Mouse (Mus musculus) lung, embryonic 16.5 days (tissue): ENCODE measurements at regions not wholly inside any gene's neighbourhood (a gene's known extent, or its start where the extent isn't known, plus 50 kb on each side); places are given as distances from the start of the nearest gene placed in this dataset.
"Not testable (repeated sequence)": the region's sequence is repeated elsewhere in the genome, so short reads cannot be mapped to it uniquely, and the experiment has no call there.

ENCODE experiments used
- ATAC-seq: fragments of 200-750 bp; cut with Nextera tagmentation; 2 replicates; pipeline ENCODE4 v1.8.0; 2017; ENCODE audit warnings: low read depth, mild to moderate bottlenecking, moderate library complexity
- H3K27ac ChIP-seq: fragments of 300-500 bp; sonication (generic); 2 replicates; pipeline ENCODE4 v1.5.1; 2014; ENCODE audit warnings: mild to moderate bottlenecking, control low read depth, low read length
- H3K27me3 ChIP-seq: fragments of 300-500 bp; sonication (generic); 2 replicates; pipeline ENCODE4 v1.6.1; 2014; ENCODE audit warnings: low read depth, low read length, mixed read lengths; ENCODE audit not compliant: control insufficient read depth, insufficient read depth
- H3K36me3 ChIP-seq: fragments of 300-500 bp; sonication (generic); 2 replicates; pipeline ENCODE4 v1.6.1; 2014; ENCODE audit warnings: low read length; ENCODE audit not compliant: control insufficient read depth, insufficient read depth
- H3K4me1 ChIP-seq: fragments of 300-500 bp; sonication (generic); replicated peaks from 2 replicates; pipeline ENCODE4 v1.6.1; 2014; ENCODE audit warnings: low read length, mixed read lengths; ENCODE audit not compliant: control insufficient read depth, insufficient read depth
- H3K4me2 ChIP-seq: fragments of 300-500 bp; sonication (generic); 2 replicates; pipeline ENCODE4 v1.6.1; 2014; ENCODE audit warnings: low read depth, low read length, control low read depth
- H3K4me3 ChIP-seq: fragments of 300-500 bp; sonication (generic); 2 replicates; pipeline ENCODE4 v1.5.1; 2014; ENCODE audit warnings: mild to moderate bottlenecking, low read length, control low read depth
- H3K9ac ChIP-seq: fragments of 300-500 bp; sonication (generic); 2 replicates; pipeline ENCODE4 v1.6.1; 2014; ENCODE audit warnings: low read length, control low read depth
- H3K9me3 ChIP-seq: fragments of 300-500 bp; sonication (generic); 2 replicates; pipeline ENCODE4 v1.6.1; 2016; ENCODE audit warnings: low read length; ENCODE audit not compliant: control insufficient read depth
- WGBS: fragments of 180-500 bp; shearing (Covaris S2); extraction: QIAGEN DNeasy Blood & Tissue Kit; methylation state at CpG from one replicate; pipeline ENCODE4 v1.1.7; 2014; 5-methylcytosine and 5-hydroxymethylcytosine counted together

DNA sequence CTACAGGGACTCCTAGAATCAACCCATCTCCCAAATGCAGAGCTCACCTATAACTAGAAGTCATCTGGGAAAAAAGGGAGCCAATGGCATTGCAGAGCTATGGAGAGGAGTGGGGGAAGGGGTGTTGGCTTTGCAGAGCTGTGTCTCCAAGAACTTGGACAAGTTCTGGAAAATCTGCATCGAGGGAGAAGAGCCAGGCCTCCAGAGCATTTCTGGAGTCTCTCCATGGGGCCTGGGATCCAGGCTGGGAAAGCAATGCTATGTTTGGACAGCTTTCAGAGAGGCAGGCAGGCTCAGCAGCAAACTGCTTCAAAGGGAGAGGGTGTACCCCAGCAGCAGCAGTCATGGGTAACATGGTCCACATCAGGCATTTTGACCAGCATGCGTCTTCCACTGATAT lies 211.6 kb upstream of the Nectin1 start:
- H3K27ac ChIP-seq: no peak overlapping the region
- no peaks in the 10 kb centered on the region for H3K27me3 ChIP-seq
- no peaks in the 10 kb centered on the region for H3K9me3 ChIP-seq
- no peak overlapping the region for H3K9ac ChIP-seq
- no peak overlapping the region for H3K4me3 ChIP-seq
- ATAC-seq: no peak
- no peaks in the 10 kb centered on the region for H3K36me3 ChIP-seq
- H3K4me2 ChIP-seq: no peak overlapping the region
- H3K4me1 ChIP-seq: no peaks in the 10 kb centered on the region
- 69% methylated on average over 2 of the region's 2 CpGs for WGBS

DNA sequence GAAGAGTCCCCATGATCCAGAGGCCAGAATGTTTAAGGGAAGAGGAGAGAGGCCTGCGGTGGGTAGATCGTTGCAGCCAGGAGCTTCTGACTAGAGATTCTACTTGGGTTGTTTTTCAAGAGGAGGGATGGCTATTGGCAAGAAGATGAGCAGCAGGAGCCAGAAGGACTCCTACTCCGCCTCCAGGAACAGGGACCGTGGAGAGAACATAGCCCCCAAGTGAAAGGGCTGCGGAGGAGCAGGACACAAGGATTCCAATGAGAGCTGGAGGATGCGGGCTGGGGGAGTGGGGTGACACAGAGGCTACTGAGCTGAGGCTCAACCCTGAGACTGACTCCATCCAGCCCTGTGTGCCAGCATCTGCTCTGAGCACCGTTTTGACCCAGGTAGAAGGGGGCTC lies 207.8 kb upstream of the Nectin1 start:
- no peaks in the 10 kb centered on the region for H3K27me3 ChIP-seq
- no peaks in the 10 kb centered on the region for H3K9me3 ChIP-seq
- H3K4me1 ChIP-seq: no peaks in the 10 kb centered on the region
- H3K9ac ChIP-seq: no peak overlapping the region
- no peak overlapping the region for H3K27ac ChIP-seq
- H3K4me3 ChIP-seq: no peak overlapping the region
- H3K36me3 ChIP-seq: no peaks in the 10 kb centered on the region
- ATAC-seq: no peak
- H3K4me2 ChIP-seq: no peak overlapping the region
- WGBS: 87% methylated on average over 7 of the region's 7 CpGs

DNA sequence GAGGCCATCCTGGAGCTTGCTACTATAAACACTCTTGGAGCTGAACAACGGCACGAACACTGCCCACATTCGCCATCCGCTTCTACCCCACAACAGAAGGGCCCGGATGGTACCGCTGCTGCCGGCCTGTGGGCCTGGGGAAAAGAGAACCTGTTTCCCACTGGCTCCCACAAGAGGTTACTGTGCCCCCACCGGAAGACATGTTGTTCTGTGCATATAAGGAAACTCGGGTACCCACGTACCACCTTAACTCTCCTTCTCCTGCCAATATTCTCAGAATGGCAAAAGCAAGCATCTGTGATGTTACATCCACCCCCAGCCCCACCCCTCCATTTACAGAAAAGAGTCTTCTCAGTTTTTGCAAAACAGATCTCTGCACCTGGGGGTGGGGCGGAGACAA lies 206.7 kb upstream of the Nectin1 start:
- 87% methylated on average over 11 of the region's 11 CpGs for WGBS
- no peaks in the 10 kb centered on the region for H3K9me3 ChIP-seq
- no peaks in the 10 kb centered on the region for H3K27me3 ChIP-seq
- no peak overlapping the region for H3K4me3 ChIP-seq
- ATAC-seq: no peak
- H3K4me1 ChIP-seq: no peaks in the 10 kb centered on the region
- no peak overlapping the region for H3K9ac ChIP-seq
- no peaks in the 10 kb centered on the region for H3K36me3 ChIP-seq
- H3K27ac ChIP-seq: no peak overlapping the region
- H3K4me2 ChIP-seq: no peak overlapping the region

DNA sequence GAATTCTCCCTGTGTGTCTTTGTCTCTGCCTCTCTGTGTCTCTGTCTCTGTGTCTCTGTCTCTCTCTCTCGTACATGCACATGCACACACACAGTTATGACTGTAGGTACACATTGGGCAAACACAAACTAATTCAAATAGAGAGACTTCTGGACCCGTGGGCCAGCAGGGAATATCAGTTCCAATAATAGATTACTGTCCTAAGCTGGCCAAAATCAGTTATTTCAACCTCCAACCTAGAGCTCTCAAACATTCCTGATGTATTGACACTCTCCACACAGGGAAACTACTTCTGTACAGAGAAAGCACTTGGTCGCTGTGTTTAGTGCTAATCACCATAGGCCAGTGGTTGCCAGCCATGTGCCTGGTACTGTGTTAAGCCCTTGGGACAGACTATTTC lies 203.7 kb upstream of the Nectin1 start:
- Histone ChIP-seq H3K4me1 (no peaks in the 10 kb centered on the region), H3K4me3 (no peak overlapping the region), H3K4me2 (no peak overlapping the region), H3K9ac (no peak overlapping the region), H3K27me3 (no peaks in the 10 kb centered on the region), H3K36me3 (no peaks in the 10 kb centered on the region), H3K9me3 (no peaks in the 10 kb centered on the region), H3K27ac (no peak overlapping the region)
- no peak for ATAC-seq
- 54% methylated on average over 3 of the region's 3 CpGs for WGBS

DNA sequence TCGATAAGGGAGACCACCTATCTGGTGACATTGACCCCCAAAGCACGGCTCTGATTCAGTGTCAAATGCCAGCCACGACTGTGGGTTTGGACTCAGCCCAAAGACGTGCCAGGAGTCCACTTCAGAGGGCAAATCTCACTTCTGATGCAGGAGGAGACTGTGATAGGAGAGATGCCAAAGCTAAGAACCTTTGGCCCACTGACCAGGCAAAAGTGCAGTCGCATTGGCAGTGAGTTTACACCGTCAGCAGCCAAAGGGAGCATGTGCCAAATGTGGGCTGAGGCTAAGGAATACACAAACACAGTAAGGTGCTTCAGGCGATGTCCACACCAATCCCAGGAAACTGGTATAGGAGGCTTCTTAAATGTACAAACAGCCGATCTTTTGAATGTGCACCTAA lies 202.6 kb upstream of the Nectin1 start:
- Histone ChIP-seq H3K9ac (no peak overlapping the region), H3K4me1 (no peaks in the 10 kb centered on the region), H3K4me3 (no peak overlapping the region), H3K4me2 (no peak overlapping the region), H3K27me3 (no peaks in the 10 kb centered on the region), H3K9me3 (no peaks in the 10 kb centered on the region), H3K36me3 (no peaks in the 10 kb centered on the region), H3K27ac (no peak overlapping the region)
- ATAC-seq: no peak
- WGBS: 77% methylated on average over 8 of the region's 8 CpGs

DNA sequence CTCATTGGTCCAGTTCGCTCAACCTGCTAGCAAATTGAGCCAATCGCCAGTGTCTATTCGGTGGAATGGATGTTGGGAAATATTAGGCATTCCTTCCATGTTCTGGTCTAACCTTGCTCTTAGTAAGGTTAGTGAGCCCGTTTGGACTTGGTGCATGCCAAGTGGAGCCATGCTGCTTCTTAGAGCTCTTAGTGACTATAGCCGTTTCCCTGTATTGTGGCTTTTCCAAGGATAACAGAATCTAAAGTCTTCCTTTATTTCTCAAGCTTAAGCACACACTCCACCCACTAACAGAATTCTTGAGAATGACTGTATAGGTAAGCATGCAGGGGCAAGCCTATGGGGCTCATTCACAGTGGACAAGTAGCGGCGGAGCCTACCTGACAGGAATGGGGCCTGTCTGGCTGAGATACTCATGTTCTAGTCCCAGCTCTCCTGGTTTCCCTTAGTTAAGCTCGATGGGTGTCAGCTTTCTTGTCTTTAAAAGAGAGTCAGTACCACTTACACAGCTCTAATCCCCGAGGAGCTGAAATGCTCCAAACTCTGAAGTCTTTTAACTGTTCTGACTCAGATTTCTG lies 201.6 kb upstream of the Nectin1 start:
- Histone ChIP-seq H3K4me2 (no peak overlapping the region), H3K9me3 (no peaks in the 10 kb centered on the region), H3K27me3 (no peaks in the 10 kb centered on the region), H3K36me3 (no peaks in the 10 kb centered on the region), H3K9ac (no peak overlapping the region), H3K27ac (no peak overlapping the region), H3K4me3 (no peak overlapping the region), H3K4me1 (no peaks in the 10 kb centered on the region)
- WGBS: 76% methylated on average over 9 of the region's 9 CpGs
- ATAC-seq: no peak

DNA sequence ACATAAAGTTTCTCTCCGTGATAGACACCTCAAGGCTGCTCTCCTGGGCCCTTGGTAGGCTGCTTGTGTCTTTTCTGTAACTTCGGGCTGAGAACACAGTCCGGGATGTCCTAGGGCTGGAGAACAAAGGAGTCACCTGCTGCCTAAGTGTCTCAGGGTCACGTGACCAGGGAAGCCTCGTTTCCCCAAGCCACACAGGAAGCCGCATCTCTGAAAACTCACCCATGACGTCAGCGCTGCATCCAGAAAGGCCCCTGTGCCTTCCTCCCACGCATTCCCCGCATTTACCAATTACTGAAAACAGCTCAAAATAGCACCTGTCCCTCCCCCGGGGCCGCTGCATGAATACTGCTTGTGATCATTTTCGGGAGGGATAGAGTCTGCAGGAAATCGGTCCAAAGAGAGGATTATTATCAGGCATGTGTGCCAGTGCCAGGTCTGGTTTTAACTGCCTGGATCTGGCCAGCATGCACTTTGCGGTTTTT lies 198.7 kb upstream of the Nectin1 start:
- no peaks in the 10 kb centered on the region for H3K4me1 ChIP-seq
- ATAC-seq: no peak
- H3K27me3 ChIP-seq: no peaks in the 10 kb centered on the region
- H3K27ac ChIP-seq: no peak overlapping the region
- no peak overlapping the region for H3K9ac ChIP-seq
- no peak overlapping the region for H3K4me3 ChIP-seq
- 37% methylated on average over 15 of the region's 15 CpGs for WGBS
- H3K36me3 ChIP-seq: no peaks in the 10 kb centered on the region
- H3K9me3 ChIP-seq: no peaks in the 10 kb centered on the region
- H3K4me2 ChIP-seq: no peak overlapping the region

DNA sequence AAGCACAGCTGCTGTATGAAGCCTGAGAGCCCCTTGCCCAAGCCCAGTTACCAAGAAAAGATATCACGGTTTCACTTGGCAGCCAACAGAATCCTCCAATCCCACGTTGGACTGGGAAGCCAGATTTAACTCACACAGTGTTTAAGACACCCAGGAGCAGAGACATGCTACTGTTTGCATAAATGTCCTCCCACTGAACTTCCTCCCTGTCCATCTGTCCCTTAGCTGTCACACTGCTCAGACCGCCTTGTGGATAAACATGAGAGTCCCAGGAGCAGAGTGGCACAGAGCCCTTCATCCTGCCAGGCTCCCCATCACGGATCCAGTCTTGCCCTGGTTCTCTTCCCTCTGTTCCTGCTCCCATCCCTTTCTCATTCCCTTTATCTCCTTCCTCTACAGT lies 194.9 kb upstream of the Nectin1 start:
- Histone ChIP-seq H3K4me2 (no peak overlapping the region), H3K27me3 (no peaks in the 10 kb centered on the region), H3K36me3 (no peaks in the 10 kb centered on the region), H3K4me3 (no peak overlapping the region), H3K9me3 (no peaks in the 10 kb centered on the region), H3K27ac (no peak overlapping the region), H3K4me1 (no peaks in the 10 kb centered on the region), H3K9ac (no peak overlapping the region)
- 24% methylated on average over 4 of the region's 4 CpGs for WGBS
- no peak for ATAC-seq

DNA sequence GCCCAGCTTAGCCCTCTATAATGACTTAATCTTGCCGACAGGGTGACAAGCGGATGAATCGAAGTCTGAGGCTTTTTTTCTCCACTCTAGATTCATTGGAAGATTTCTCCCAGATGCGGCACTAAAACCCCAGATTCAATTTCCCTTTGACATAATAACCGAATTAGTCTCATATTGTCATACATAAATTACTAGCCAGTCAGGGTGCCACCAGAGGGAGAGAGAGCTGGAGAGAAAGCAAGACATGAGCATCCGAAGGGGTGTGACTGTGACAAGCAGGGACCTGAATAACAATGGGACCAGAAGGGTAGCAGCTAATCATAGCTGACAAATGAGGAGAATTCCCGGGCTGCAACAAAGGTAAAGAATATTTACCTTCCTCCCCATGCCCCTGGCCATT lies 194.5 kb upstream of the Nectin1 start:
- H3K4me1 ChIP-seq: no peaks in the 10 kb centered on the region
- H3K27me3 ChIP-seq: no peaks in the 10 kb centered on the region
- no peak overlapping the region for H3K4me3 ChIP-seq
- H3K27ac ChIP-seq: no peak overlapping the region
- no peaks in the 10 kb centered on the region for H3K9me3 ChIP-seq
- ATAC-seq: no peak
- H3K36me3 ChIP-seq: no peaks in the 10 kb centered on the region
- no peak overlapping the region for H3K4me2 ChIP-seq
- no peak overlapping the region for H3K9ac ChIP-seq
- WGBS: 48% methylated on average over 7 of the region's 7 CpGs

DNA sequence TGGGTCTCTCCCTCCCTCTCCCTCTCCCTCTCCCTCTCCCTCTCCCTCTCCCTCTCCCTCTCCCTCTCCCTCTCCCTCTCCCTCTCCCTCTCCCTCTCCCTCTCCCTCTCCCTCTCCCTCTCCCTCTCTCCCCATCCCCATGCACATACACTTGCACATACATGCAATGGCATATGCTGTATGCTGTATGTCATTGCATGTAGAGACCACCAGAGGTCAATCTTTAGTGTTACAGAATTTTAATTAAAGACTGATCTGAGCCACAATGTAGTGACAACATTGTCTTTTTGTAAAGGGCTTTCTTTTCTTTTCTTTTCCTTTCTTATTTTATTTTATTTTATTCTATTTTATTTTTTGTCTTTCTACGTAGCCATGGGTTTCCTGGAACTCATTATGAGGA lies 191.0 kb upstream of the Nectin1 start:
- not testable (repeated sequence) for H3K27me3 ChIP-seq, H3K4me2 ChIP-seq, H3K27ac ChIP-seq, H3K4me1 ChIP-seq, H3K9ac ChIP-seq, H3K4me3 ChIP-seq, H3K9me3 ChIP-seq, ATAC-seq, H3K36me3 ChIP-seq
- WGBS: 97% methylated on average over 1 of the region's 1 CpGs
